Mouse (Mus musculus) heart, postnatal 4 days (tissue): ENCODE data around the gene Plekha8. TPM values are rescaled to one million over a fixed set of nuclear protein-coding genes. Genes with fewer than 3 reads are reported as not detected.

Experiments used
- DNase-seq: peaks from one replicate; pipeline ENCODE4 v3.0.0; 2021
- total RNA-seq, 2 experiments: library from RNA; stranded (reverse); gene quantifications; 2 replicates each; pipeline ENCODE4 v1.2.3; 2021

Gene Plekha8
- total RNA-seq, 2 experiments from 2014 or later, result 12.5 to 13.4 TPM

DNA sequence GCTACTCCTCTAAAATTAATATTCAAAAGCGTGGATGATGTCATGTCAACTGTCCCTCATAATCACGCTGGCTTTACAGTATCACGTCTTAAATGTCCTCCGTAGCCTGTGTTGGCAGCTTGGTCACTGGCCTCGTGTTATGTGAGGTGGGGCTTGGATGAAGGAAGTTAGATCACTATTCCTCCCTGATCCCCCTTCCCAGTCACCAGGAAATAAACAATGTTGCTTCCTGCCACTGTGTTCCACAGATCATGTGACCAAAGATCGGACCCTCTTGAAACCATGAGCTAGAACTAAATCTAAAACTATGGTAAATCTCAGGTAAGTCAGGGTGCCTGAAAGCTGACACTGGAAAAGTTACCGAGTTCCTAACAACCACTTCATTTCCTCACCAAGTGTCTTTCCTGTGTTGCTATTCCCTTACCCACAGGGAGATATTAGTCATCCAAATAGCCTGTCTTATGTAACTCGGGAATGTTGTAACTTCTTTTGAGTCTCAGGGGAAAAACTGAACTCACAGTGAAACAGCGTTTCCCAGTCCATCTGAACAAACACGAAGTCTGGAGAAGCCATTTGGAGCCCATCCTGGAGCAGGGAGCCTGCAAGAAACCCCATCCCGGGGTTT lies 60.7 kb downstream of the Plekha8 start:
- peak; percentile 14 for DNase-seq

DNA sequence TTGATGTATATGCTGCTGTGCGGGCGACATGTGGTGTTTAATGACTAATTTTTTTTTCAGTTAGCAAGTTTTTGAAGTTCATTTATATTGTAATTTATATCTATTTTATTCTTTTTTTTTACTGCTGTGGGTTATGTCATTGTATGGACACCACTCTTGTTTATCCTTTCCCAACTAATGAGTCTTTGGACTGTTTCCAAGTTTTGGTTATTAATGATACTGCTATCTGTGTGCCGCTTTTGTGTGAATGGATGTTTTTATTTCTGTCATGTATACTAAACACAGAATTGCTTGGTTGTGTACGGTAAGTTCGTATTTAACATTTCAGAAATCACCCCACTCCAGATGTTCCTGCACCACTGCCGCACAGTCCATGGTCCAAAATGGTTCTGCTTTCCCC lies 63.0 kb downstream of the Plekha8 start:
- no peak for DNase-seq

DNA sequence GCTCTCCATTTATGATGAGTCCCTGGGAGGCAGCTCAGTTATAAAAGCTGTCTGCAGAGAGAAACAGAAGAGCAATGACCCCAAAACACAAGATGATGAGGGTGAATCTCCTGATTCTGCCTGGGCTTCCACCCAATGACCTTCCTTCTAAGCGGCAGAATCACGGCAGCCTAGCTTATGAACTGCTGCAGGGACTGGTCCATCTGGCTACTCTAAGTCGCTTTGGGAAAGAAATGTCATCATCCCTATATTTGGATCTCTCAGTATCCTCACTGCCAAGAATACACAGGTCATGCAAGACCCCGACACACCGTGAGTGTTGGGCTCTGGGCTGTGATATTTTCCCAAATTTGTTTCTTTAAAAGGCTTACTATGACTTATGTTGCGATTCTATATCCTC lies 75.0 kb downstream of the Plekha8 start:
- DNase-seq, result no peak

DNA sequence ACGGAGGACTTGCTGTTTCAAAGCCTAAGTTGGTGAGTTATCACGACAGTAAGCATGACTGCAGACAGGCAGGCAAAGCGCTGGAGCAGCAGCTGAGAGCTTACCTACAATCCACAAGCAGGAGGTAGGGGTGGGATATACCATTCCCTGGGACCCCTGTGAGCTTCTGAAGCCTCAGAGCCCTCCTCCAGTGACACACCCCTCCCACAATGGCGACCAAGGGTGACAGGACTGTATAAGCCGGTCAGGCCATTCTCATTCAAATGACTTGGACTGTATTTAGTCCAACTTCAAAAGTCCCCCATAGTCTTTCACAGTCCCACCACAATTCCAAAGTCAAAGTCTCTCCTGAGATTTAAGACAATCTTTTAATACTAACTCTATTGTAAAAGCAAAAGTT lies 78.0 kb downstream of the Plekha8 start:
- no peak for DNase-seq

DNA sequence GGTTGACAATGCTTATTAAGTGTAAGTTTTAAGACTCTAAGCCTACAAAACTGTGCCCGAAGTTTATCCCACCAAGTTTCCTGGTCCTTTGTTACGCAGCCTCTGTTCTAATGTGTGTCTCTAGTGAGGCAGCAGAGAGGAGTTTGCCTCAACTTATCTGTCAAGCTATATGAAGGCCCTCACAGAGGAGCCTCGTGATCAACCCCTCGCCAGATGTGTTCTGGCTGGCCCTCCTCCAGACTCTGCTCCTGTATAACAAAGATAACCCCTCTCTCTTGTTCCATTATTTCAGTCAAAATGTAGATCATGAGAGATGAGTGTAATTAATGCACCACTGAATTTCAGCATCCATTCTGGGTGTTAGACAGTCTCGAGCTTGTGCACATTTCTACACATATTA lies 84.8 kb downstream of the Plekha8 start:
- DNase-seq, result no peak

DNA sequence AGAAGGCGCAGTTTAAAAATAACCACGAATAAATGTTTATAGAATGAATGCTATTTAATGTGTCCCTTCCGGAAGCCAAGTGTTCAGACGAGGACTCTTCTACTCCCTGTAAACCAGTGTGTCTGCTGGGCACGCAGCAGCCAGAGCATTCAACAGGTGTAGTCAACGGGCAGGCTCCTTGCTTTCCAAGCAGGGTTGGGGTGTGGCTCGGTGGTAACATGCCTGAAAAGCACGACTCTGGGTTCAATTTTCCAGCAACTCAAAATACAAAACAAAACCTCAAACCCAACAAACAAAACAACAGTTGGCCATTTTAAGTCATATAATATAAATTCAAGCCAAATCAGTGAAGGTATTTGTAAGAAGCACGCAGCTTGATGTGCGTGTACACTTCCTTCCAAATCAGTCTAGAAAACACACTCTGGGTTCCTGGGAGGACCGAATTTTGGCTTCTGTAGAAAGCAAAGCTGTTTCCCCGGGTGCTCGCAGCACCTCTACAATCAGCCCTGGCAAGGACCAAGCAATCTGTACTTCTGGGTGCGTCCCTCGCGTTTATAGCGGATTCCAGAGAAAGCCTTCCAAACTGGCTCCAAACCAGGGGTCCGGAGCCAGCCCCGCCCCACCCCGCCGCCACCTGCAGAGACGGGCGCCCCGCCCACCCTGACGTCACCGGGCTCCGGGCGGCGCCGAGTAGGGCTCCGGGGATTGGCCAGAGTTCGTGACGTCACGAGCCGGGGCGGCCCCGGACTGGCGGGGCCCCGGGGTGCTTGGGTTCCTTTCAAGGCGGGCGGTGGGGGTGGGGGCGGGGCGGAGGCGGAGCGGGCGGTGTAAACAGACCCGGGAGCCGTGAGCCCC lies 86.2 kb downstream of the Plekha8 start, which contains the start of gene Mturn:
Mturn (plus strand) TSS at position 734 of the 855 bp plus-strand sequence.
- DNase-seq, result peak; percentile 99

DNA sequence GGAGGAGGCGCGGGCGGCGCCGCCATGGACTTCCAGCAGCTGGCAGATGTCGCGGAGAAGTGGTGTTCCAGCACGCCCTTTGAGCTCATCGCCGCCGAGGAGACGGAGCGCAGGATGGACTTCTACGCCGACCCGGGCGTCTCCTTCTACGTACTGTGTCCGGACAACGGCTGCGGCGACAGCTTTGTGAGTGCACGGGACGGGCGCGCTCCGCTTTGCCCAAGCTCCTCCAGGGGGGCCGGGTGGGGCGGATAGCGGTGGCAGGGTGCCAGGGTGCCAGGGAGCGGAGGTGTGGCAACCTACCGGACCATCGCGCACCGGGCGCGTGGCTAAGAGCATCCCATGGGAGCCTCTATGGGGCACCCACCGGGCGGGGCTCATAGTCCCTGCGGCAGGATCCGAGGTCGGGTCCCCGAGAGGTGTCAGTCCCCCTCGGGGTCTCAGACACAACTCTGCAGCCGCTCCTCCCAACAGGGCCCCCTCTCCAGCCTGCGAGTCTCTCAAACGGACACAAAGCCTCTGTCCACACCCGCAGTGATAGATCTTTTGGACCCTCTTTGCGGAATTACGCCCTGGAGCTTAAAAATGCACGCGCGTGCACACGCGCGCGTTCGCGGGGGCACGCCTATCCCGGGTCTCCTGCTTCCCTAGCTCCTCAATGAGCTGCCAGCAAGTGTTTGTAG lies 87.0 kb downstream of the Plekha8 start:
- no peak for DNase-seq

DNA sequence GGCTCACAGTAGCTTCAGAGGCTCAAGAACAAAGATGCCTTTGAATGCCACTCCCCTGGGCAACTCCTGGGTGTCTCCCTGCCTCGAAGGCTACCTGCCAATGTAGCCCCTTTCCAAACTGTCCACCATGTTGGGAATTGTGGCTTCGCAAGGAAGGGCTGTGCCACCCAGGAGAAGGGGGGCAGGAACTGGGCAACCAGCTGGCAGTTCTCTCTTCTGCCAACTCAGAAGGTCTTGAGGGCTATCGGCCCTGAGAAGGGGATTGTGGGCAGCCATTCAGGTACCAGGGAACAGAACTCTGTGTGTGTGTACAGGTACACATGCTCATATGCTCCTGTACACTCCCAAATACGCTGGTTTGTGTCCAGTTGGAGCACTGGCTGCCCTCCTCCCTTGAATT lies 89.2 kb downstream of the Plekha8 start:
- DNase-seq, result no peak

DNA sequence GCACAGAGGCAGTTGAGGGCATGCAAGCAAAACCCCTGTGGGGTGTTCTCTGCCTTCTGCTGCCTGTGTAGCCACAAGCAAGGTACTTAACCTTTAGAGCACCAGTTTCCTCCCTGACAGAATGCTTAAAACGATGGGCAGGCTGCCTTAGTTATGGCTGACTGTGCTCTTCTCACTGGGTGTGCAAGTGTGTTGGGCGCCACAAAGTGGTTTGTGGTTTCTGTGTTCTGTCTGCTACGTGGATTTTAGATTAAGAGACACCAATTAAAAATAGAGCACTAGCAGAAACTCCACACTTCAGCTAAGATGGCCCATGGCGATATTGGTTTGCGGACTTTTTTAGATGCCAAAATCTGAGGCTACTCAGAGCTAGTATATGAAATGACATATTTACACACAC lies 90.2 kb downstream of the Plekha8 start:
- no peak for DNase-seq

DNA sequence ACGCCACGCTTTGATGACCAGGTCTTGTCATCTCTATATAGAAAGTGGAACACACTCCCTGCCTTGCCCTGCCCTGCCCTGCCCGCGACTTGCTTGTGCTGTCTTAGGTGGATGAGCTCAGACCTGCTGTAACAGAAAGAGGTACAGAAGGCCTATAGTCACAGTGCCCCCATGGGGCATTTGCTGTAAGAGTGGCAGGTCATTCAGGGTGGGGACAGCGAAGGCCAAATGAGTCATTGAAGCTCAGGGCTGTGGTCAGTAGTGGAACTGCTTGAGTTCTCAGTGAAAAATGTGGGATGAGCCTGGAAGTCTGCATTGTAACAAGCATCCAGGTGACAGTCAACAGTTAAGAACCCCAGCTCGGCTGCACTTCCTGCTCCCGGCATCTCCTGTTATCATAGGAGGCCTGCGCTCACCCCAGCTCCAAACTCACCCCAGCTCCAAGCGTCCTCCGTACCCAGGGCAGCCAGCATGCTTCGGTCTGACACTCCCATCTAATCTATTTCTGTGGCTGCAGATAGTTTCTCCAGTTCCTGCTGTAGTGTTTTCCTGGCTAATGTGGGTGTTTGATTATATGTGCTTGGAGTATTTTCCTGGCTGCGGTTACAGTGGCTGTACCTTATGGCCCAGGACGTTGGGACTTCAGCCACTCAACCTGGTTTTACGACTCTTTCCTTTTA lies 90.9 kb downstream of the Plekha8 start:
- DNase-seq, result no peak

DNA sequence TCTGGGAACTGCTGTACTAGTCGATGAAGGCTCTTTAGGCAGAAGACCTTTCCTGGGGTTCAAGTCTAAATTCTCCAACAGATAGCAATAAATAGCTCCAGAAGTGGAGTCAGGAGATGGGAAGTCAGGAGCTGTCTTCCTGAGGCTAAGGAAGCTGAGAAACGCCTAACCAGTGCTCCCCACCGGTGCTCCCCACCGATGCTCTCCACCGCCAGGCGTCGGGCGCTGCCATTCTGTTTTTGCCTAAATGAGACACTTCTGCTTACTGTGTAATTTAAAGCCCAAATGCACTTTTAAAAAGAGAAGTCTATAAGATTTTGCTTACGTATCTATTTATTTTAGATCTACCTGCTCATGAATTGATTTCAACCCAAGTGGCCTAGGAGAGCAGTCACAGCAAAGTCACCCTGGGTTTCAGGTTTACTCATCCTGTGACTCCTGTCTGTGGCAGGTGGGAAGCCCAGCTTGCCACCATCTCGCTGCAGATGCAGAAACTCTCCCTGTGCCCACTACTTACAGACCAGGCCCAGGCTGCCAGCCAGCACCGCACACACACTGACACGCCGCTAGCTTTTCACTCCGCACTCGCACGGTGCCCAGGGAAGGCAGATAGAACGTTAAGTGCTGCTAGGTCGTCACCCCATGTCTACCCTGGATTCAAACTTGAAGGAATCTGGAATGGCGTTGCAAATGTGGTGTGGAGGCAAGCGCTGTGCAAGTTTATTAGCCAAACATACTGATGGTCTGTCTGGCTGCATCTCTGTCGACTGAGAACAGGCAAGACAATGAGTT lies 92.2 kb downstream of the Plekha8 start:
- DNase-seq, result no peak

DNA sequence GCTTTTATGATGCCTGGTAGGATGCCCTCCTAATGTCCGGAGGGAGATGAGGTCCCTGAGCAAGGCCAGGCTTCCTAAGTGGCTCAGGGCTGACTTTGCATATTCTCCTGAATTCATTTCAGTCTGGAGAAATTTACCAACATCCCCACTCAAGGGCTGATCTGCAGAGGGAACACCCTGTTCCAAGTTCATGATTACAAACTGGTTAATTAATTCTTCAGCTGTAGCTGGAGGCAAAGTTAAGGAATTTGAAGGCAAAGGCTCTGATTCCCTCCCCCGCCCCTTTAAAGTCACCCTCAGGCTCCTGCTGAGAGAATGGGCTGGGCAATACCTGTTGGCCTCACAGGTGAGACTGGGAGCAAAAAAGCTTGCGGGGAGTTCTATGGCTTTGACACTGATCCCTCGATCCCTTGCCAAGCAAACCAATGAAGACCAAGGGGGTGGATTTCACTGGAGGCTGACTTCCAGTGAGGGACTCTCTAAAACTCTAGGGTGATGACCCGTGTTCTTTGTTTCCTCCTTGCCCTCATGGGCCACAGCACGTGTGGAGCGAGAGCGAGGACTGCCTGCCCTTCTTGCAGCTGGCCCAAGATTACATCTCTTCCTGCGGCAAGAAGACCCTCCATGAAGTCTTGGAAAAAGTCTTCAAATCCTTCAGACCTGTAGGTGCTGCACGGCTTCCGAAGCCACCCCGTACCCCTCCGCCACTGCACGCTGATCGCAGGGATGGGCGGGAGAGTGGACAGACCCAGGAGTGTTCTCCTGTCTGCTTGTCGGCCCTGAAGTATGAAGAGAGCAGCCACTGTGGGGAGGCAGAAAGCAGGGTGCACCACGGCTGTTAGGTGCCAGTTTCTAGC lies 93.8 kb downstream of the Plekha8 start:
- no peak for DNase-seq

DNA sequence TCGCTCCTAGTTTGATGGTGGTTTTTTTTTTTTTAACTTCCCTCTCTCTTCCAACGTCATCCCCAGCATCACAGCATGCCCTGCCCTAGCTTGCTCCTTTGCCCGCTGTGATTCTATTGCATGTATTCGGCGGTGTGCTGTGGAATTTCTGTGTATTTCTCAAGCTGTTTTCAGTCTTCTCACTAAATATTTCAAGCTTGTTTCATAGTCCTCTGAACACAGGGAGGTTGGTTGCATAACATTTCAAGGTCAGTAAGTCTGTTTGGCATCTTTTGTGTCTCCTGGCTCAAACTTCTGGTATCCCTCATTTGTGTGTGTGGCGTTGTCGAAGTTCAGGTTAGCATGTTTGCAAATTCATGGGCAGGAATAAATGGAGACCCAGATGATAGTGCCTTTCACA lies 94.8 kb downstream of the Plekha8 start:
- no peak for DNase-seq

DNA sequence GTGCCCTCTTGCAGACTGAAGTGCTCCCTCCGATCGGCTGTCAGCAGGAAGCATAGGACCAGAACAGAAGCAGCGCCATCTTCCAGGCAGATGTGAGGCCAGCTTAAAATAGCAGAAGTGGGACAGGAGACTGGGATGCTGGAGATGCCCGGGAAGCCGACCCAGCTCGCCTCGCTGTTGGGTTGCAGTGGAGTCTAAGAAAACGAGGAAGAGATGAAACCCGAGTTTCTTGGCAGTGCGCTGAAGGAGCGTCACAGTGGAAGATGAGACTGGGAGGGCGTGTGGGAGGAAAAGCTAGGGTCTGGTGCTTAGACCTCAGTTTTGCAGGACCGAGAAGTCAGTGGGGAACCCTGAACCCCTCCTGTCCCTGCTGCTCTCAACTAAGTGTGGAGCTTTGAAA lies 95.9 kb downstream of the Plekha8 start:
- DNase-seq, result no peak

DNA sequence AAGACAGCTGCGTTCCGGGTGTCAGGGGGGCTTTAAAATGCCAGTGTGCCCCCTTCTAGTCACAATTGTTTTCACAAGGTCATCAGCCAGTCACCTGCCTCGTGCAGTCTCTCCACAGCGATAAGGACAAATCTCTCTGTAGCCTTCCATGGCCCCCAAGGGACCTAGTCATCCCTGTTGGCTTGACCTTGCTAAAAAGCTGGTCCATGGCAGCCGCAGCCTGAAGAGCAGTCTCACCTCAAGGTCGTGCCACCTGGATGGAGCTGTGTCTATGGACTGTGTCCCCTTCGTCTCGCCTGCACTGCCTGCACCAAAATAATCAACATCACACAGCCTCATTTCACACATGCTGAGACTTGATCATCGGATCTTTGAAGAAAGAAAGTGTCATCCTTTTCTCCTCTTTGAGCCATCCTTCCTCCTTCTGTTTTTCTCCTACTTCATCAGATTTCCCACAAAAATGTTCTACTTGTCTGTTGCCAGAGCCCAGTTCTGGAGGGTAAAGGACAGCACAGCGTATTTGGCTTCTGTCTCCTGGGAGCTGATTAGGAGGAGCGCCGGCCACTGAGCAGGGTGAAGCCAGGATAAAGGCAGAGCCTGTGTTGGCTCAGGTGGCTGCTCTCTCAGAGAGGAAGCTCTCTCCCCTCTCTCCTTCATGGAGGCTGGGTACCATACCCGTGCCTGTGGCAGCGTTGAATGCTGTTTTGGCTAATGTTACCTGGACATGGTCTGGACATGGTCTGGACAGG lies 96.6 kb downstream of the Plekha8 start:
- no peak for DNase-seq

DNA sequence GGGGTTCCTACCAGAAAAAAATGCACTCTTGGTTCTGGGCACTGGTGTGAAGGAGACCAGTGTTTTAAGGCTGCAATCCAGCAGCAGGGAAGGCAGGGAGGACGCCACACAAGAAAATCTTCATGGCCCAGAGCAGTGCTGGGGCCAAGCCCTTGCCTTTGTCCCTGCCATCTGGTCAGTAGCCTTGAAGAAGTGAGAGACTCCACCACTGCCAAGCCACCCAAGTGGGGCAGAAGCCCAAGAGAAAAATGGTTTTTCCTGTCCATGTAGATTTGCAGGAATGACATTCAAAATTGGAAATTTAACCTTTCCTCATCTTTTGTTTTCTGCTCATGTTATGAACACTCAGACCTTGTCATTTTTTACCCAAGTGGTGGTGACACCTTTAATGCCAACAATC lies 97.3 kb downstream of the Plekha8 start:
- no peak for DNase-seq

DNA sequence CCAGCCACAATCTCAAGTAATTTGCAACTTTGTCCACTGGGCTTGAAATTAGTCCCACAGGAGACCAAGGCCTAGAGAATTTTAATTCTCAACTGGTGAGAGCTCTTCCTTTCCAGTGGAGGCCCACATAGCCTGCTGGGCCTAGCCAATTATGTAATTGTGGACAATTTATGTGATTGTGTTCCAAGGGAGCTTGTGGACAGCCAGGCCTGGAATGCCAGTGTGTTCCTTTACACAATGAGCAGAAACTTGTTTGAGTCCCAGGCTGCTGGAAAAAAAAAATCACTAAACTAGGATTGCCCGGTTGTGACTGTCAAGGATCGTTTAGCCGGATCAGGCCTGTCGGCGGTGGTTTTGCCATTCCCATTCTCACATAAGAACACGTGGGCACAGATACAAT lies 98.4 kb downstream of the Plekha8 start:
- no peak for DNase-seq
